Mouse (Mus musculus) urinary bladder, postnatal 14 days (tissue): ENCODE measurements around the gene Ptgir.
"Not testable (repeated sequence)": the region's sequence is repeated elsewhere in the genome, so short reads cannot be mapped to it uniquely, and the experiment has no call there.

Experiments used
- DNase-seq: peaks from one replicate; pipeline ENCODE4 v3.0.0; 2021; ENCODE audit warnings: low spot score

The Ptgir gene

DNA sequence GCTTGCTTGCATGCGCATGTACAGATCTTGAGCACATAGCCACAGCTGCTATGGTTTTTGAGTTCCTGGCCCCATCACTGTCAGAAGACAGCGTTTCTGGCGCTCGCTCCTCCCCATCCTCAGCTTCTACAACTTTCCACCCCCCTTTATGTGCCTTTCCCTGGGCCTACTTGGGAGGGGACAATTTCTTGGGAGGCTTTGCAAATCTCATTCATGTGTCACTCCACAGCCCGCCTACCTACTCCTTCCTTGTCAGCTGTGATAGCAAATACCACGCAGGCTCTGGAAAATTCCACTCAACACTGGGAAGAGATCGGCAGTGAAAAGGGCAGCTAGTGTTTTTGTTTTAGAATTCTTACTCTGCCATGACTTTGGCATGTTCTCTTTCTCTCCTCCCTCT is 34.0 kb downstream of the Ptgir start:
- DNase-seq = no peak

DNA sequence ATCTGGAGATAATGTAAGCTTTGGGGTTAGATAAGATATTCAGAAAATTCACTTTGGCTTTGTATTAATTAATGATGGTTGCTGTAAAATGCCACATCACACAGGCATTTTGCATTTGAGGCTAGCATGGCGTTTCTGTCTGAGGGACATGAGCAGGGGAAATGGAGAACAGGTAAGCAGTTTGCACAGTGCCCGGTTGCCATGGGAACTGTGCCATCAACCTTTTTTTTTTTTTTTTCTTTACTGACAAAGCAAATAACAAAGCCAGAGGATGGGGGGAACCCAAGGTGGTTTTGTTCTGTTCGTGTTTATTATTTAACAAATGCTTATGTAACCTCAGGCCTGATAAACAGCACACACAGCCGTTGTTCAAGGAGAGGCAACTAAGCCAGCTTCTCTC is 36.6 kb downstream of the Ptgir start:
- DNase-seq = no peak

DNA sequence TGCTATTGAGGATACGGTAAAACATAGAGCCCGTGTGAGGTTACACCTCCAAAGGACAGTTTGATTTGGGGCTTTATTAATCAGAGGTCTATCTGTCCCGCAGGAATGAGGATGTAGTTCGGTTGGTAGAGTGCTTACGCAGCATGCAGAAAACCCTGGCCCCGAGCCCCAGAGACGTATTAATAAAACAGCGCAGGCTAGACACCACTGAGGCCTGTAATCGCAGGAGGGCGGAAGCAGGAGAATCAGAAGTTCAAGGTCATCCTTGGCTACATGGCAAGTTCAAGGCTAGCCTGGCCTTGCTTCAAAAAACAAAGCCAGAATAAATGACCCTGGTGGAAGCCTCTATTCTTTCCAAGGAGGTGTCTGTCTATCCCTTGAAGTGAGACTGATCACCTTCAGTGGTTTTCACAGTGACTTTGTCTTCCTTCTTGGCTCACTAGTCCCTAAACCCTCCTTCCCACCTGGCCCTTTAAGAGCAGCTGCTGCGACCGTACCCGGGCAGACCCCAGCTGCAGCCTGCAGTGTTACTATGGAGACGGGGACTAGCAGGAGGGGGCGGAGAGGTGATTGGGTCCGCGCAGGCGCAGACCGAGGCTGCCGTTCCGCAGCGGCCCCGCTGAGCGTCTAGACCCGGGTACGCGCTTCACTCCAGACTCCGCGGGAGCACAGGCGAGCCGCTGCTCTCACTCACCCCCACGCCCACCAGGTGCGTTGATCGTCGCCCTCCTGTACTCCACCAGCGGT is 37.9 kb downstream of the Ptgir start, which contains the start of gene Pnmal2:
Pnmal2 (plus strand) TSS at position 622 of the 747 bp plus-strand sequence.
- peak; percentile 67 for DNase-seq

DNA sequence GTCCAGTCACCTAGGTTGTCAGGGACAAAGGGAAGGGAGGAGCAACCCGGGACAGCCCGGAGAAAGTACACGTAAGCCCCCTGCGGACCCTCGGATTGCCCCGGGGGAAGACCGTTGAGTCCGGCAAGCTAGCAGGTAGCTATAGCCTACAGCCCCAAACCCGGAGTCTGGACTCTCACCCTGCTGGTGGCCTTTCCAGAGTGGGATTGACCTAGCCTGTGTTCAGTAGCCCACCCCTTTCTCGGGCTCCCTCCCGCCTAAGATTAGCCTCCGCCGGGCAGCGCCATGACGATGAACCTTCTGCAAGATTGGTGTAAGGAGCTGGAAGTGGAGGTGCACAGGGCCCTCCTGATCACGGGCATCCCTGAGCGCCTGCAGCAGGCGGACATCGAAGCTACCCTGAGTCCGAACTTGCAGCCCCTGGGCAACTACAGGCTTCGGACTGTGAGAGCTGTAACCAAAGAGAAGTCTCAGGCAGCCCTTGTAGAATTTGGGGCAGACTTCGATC is 38.6 kb downstream of the Ptgir start:
- DNase-seq = no peak

DNA sequence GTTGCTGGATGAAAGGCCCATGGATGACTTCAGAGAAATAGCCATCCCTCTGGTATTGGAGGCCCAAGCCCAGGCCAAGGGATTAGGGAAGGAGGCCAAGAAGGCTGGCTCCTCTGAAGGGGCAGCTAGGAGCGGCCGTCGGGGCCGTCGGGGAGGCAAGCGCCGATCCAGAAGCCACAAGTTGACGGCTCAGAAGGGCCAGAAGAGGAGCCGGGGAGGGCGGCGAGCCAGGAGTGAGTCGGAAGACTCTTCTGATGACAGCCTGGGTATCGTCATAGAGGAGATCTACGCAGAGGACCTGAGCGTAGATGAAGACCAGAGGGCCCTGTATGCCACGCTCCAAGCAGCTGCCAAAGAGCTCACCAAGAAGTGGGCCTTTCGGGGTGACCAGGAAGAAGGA is 39.1 kb downstream of the Ptgir start:
- DNase-seq = no peak

DNA sequence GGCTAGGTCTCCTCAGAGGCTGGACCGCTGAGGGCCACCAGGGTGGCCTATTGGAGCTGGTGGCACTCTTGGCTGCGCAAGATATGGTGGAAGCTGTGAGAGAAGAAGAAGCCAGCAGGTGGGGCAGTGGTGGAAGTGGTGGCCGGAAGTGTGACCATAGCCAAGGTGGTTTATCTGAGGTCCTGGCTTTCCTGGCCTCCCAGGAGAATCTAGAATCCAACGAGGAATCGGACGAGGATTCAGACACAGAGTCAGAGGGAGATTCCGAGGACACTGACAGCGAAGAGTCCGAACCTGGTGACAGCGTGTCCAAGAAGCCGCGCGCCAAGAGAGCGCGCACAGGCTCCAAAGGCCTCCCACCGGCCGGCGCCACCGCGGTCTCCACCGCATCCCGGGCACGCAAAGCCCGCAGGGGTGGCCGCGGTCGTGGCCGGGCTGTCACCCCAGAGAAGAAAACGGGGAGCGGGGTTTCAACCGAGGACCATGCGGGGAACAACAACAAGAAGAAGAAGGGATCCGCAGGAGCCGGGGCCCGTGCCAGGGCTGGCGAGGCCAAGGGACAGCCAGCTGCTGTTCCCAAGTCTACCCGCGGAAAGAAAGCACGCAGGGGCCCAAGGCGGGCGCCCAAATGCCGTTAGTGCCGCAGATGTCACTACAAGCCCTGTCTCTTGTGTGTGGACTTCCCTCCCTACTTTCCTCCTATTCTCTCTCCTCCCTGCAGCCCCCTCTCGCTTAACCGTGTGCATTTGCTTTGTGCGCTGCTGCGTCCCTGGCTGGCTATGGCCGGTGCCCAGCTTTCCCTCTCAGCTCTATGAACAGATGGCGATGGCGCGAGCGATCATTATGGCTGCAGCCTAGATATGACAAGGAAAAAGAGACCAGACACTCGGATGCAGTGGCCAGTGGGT is 40.4 kb downstream of the Ptgir start:
- no peak for DNase-seq

DNA sequence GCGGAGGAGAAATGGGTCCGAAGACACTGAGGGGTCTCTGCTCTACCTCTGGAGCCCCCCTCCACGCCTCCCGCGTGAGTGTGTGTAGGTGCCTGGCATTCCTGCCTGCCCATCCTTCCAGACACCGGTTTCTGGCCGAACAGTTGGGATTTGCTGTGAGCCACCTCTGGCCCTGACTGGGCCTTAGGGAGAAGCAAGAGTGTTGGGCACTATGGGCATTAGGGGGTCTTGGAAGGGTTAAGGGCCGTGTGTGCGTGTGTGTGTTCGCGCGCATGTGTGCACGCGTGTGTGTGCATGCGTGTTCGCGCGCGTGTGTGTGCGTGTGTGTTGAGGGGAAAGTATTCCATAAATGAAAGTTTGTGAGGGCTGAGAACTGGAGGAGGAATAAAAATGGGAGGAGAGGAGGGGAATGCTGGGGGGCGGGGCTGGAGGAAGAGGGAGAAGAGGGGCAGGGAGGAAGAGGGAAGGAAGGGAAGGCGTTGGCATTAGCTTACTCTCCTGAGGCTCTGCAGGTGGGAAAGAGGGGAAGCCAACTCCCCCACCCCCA is 41.1 kb downstream of the Ptgir start:
- DNase-seq = no peak

DNA sequence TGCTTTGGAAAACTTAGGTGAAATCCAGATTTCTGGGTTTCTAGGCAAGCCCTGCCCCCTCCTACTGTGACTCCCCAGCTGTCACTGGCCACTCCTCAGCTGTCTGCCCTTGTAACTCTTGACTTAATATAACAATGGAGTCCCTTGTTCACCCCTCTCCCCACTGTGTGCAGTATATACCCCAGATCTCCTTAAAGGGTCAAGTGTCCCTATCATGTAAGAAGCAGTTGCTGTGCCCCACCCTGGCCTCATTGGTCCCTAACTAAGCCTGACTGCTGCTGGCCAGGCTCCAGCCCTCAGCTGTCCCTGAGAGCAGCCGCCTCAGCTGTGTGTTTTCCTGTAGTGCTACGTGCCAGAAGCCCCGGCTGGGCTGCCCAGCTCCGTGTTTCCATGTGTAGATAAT is 41.7 kb downstream of the Ptgir start:
- DNase-seq = peak; percentile 21

DNA sequence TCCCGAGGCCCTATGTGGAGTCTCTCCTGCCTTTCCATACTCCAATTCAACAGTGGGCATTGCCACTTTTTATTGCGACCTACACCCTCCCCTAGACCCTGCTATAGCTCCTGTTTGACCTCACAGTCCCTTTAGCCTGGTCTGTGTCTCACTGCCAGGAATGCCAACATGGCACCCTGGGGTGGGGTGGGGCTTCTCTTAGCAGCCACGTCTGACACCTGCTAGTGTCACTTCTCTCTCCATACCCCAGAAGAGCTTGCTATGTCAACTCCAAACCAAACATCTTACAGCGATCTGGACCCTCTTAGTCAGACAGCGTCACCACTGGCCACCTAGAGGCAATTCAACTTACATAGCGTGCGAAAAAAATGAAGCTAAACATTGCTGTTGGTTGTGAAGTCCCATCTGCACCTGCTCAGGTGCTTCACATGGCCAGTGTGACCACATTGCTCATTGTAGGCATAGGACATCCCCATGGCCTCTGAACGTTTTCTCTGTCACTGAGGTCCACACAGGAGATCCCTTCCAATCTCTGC is 42.7 kb downstream of the Ptgir start:
- DNase-seq = no peak

DNA sequence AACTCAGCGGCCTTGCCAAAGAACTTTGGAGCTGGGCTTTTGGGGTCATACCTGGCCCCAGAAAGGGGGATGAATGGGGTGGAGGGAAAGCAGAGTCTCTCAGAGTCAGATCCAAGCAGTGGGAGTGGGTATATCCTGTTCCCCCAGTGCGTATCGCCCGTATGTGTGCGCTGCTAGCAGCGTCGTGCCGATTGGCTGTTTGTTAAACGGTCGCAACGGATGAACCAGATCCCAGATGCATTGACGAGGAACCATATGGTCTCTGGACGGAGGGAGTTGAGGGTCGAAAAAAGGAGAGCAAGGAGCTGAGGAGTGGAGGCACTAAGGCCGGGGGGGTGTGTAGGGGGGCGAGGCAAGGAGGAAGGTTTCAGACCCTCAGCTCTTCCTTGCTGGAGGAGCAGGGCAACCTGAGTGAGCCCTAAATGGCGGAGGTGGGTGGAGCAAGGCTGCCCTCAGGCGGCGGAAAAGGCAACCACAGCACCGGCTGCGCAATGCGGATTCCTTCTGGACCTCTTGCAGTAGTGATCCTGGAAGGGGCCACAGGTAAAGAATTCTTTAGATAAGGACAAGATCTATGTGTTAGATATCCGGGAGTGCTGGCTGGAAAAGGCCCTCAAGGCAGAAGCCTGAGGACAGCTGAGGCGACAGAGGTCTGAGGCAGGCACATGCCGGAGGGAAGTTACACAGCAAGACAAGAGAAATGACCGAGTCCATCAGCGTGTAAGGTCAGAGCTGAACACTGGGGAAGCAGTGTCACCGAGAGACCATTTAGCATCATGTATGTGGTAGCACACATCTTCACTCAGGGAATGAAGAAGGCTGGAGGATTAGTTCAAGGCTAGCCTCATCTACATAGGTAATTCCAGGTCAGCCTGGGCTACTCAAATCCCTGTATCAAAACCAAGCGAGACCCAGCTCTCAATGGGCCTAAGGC is 43.9 kb downstream of the Ptgir start:
- DNase-seq = peak; percentile 74

DNA sequence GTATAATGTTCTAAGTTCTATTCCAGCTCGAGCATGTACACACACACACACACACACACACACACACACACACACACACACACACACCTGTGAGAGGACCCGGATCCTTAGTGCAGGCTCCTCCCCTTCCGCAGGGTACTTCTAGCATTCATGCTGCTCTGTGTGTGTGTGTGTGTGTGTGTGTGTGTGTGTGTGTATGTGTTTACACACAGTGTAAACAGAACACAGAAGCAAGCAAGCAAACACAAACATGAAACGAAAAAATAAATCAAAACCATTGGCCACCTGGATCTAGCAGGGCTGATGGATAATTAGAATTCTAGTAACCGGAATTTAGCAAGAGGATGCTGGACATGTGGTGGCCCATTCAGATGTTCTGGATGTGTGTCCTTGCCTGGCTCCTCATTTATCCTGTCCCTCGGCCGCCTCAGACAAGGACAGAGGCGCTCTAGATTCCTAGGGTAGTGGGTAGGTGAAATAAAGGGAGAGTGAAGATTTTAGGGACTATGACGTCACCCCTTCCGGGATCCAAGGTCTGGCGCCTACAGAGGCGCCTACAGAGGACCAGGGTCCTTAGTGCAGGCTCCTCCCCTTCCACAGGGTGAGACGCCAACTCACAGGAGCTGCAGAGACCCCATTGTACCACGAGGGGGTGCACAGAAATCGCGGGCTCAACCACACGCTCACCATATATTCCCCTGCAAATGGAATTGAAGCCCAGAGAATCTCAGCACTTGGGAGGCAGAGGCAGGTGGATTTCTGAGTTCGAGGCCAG is 44.8 kb downstream of the Ptgir start:
- peak; percentile 75 for DNase-seq

DNA sequence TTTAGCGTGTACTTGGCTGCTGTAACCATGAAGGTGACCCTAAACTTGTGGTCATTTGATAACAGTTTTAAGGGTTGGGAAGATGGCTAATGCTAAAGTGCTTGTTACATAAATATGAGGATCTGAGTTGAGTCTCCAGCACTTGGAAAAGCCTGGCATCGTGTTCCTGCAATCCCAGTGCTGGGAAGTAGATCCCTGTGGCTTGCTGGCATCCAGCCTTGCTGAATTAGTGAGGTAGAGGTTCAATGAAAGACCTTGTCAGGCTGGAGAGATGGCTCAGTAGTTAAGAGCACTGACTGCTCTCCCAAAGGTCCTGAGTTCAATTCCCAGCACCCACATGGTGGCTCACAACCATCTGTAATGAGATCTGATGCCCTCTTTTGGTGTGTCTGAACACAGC is 47.5 kb downstream of the Ptgir start:
- not testable (repeated sequence) for DNase-seq

DNA sequence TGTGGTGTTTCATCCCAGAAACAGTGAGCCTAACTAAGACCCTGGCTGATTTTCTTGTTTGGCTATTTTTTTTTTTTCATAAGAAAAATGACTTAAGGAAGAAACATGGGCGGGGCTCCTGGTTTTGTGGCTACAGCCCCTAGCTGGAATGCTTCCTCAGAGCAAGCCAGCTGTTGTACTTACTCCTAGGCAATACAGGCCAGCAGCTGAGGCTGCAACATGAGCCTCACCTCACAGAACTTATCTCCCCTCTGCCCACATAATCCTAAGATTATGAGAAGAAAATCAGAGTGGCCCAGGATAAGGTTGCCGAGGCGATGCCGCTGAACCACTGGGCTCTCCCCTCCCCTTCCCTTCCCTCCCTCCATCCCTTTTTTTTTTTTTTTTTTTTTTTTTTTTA is 49.4 kb downstream of the Ptgir start:
- DNase-seq = no peak

DNA sequence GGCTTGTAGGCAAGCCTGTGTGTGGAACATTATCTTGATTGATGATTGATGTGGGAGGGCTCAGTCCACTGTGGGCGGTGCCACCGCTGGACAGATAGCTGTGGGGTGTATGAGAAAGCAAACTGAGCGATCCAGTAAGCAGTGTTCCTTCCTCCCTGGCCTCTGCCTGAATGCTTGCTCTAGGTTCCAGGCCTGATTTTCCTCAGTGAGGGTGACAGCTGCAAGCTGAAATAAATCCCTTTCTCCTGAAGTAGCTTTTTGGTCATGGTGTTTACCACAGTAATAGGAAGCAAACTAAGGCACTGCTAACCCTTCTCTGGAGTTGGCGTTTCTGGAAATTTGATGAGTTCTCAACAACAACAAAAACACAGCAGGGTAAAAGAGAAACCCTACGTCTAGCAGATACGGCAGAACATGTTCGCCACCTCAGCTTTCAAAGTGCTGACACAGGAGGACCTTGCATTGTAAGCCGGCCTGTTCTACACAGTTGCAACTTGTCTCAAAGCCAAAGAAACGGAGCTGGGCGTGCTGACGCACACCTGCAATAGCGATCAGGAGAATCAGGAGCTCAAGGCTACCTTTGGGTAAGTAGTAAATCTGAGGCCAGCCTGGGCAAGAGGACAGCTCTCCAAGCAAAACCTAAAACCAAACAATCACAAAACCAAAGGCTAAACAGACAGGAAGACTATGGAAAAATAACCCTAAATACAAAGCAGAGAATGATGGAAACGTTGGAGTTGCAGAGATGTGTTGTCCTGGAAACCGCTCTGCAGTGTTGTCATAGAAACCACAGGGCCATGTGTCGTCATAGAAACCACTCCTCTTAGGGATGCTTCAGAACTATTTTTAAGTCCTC is 50.3 kb downstream of the Ptgir start:
- no peak for DNase-seq

DNA sequence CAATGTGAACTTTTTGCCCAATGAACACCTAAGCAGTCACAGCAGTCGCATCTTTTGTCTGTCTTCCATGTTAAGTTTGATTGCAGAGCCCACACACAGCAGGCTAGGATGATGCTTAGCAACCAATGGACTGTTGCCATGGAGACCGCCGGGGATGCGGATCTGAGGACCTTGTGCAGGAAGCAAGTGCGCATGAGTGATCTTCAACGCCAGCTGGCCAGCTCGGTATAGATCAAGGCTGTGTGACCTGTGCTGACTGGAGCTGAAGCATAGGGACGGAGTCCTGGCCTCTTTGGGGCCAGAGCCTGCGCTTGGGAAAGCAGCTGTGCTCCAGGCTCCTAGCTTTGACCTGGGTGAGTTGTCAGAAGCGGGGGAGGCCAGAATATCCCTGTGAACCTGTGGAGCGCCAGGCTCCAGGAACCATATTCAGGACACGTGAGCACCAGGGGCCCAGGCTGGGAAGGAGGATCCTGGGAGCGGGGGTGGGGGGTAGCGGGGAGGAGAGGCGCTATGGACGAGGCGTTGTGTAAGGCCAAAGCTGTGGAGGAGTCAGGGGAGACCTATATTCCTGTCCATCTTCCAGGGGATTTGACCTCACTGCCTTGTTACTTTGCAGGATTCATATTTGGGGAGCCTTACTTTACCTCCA is 53.4 kb downstream of the Ptgir start, which contains the start of gene Pnmal1:
Pnmal1 (plus strand) TSS at position 141 of the 649 bp plus-strand sequence.
- no peak for DNase-seq
